Mouse (Mus musculus) heart, embryonic 10.5 days (tissue): ENCODE measurements around the gene Gm21973. TPM values are rescaled to one million over a fixed set of nuclear protein-coding genes. Genes with fewer than 3 reads are reported as not detected.

Experiments used
- DNase-seq: peaks from one replicate; pipeline ENCODE4 v3.0.0-alpha.2; 2017; ENCODE audit warnings: low spot score
- H3K27ac ChIP-seq: fragments of 300-500 bp; sonication (generic); 2 replicates; pipeline ENCODE4 v1.5.1; 2016; ENCODE audit warnings: mild to moderate bottlenecking
- H3K27me3 ChIP-seq: fragments of 300-500 bp; sonication (generic); 2 replicates; pipeline ENCODE4 v1.6.1; 2016; ENCODE audit warnings: mild to moderate bottlenecking; ENCODE audit not compliant: poor library complexity, insufficient read depth, severe bottlenecking
- H3K36me3 ChIP-seq: fragments of 300-500 bp; sonication (generic); 2 replicates; pipeline ENCODE4 v1.6.1; 2016; ENCODE audit warnings: mild to moderate bottlenecking, moderate library complexity
- H3K4me1 ChIP-seq: fragments of 300-500 bp; sonication (generic); 2 replicates; pipeline ENCODE4 v1.6.1; 2016; ENCODE audit warnings: mild to moderate bottlenecking
- H3K4me3 ChIP-seq: fragments of 300-500 bp; sonication (generic); 2 replicates; pipeline ENCODE4 v1.5.1; 2016; ENCODE audit warnings: mild to moderate bottlenecking, moderate library complexity
- H3K9me3 ChIP-seq: fragments of 300-500 bp; sonication (generic); 2 replicates; pipeline ENCODE4 v1.6.1; 2016; ENCODE audit warnings: mild to moderate bottlenecking, moderate library complexity
- WGBS: fragments of 180-500 bp; shearing (Covaris S2); methylation state at CpG from one replicate; pipeline ENCODE4 v1.1.7; 2016; 5-methylcytosine and 5-hydroxymethylcytosine counted together
- polyA plus RNA-seq: library from polyadenylated mRNA; unstranded; fragments of >200 nt; fragmentation: Nextera tagmentation; extraction: Ambion mirVana; gene quantifications from 2 replicates; pipeline ENCODE4 v1.2.1, GENCODE M21; 2016

The Gm21973 gene
- polyA plus RNA-seq, 1 experiment from 2014 or later, result not detected

DNA sequence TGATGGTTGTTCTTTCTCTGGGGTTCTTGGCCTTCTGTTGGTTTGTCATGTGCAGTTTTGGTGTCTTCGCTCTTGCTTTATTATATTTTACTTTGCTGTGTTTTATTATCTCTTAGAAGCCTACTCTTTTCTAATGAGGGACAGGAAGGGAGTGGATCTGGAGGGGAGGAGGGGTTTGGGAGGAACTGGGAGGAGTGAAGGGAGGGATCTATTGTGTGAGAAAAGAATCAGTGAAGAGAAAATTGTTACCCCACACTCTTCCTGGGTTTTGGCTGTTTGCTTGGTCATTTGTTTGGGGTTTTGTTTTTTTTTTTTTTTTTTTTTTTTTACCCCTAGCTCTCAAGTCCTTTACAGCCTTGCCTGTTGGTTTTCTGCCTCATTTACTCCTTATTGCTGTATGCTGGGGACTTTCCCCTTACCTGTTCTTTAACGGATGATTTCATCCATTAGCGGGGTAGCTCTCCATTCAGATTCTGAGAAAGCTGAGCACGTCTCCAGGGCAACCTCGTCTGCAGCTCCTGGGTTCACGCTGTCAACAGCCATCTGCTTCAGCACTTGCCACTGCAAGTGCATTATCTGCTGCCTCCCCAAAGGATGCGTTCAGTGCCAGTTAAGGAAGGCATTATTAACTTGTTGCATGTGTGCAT, 96.1 kb downstream of the Gm21973 start:
- no peak overlapping the region for H3K4me3 ChIP-seq
- no peak overlapping the region for H3K27ac ChIP-seq
- H3K36me3 ChIP-seq, result no peaks in the 10 kb centered on the region
- H3K27me3 ChIP-seq, result no peaks in the 10 kb centered on the region
- WGBS, result 28% methylated on average over 7 of the region's 7 CpGs
- no peaks in the 10 kb centered on the region for H3K9me3 ChIP-seq
- no peaks in the 10 kb centered on the region for H3K4me1 ChIP-seq
- DNase-seq, result no peak

DNA sequence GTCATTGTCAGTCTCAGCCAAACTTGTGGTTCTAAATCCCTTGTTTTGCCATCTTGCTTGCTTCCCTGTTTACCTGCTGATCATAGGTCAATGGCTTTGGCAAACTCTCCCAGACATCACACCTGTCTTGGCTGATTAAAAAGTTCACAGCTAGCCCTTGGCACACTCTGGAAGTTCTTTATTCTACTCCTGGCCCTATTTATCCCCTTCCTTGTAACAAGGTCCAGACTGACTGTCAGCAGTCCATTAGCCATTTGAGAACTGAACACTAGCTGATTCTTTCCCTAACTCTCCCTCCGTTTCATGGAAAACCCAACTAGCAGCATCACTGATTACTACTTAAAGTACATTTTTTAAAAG, 96.6 kb downstream of the Gm21973 start:
- Histone ChIP-seq H3K9me3 (no peaks in the 10 kb centered on the region), H3K27ac (no peak overlapping the region), H3K27me3 (no peaks in the 10 kb centered on the region), H3K4me1 (no peaks in the 10 kb centered on the region), H3K36me3 (no peaks in the 10 kb centered on the region), H3K4me3 (no peak overlapping the region)
- no peak for DNase-seq
- WGBS, result 66% methylated on average over 1 of the region's 1 CpGs

Other genes with a start within 250 kb of the Gm21973 start
- gene Prlr, start 148.1 kb upstream of the Gm21973 start, polyA plus RNA-seq, result 0.68 and 1.9 TPM in 2 replicates
- gene Agxt2, start 33.2 kb downstream of the Gm21973 start, polyA plus RNA-seq, result 0.40 TPM in 1 of 2 replicates, not detected in the other
- 9.0 and 9.8 TPM in 2 replicates for gene Dnajc21, start 145.1 kb downstream of the Gm21973 start, polyA plus RNA-seq
- gene Brix1, start 160.6 kb downstream of the Gm21973 start, polyA plus RNA-seq, result 86.2 and 127 TPM in 2 replicates
- gene Rad1, start 160.6 kb downstream of the Gm21973 start, polyA plus RNA-seq, result 29.1 and 35.8 TPM in 2 replicates
- not detected in 2 replicates for gene Ttc23l, start 233.3 kb downstream of the Gm21973 start, polyA plus RNA-seq